Mouse (Mus musculus) thymus, postnatal 4 days (tissue): Measurements from ENCODE around the gene Ccnb1.
"Not testable (repeated sequence)": the region's sequence is repeated elsewhere in the genome, so short reads cannot be mapped to it uniquely, and the experiment has no call there.

ENCODE experiments used
- DNase-seq: peaks from one replicate; pipeline ENCODE4 v3.0.0; 2021

The Ccnb1 gene

DNA sequence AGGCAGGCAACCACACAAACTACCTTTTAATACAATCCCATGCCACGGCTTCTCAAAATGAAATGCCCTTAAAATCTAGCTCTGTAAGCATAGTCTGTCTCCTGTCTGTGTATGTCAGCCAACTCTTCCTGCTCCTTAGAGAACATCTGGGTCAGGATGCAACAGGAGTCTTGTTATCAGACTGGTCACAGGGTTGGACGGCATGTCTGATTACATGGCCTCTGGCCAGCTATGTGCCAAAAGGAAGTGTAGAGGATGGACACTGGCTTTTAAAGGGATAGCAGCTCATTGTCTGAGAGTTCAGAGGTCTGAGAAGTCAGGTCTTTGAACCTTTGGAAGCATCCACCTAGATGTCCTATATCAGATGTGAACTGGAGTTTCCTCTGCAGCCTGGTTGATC lies 31.0 kb downstream of the Ccnb1 start:
- DNase-seq = no peak

- DNase-seq = no peak
These were observed 32.2 kb downstream of the Ccnb1 start for GRCm38 (mm10) chr13:100754186-100754585.

- no peak for DNase-seq
These were observed 33.4 kb downstream of the Ccnb1 start for GRCm38 (mm10) chr13:100753011-100753410.

GRCm38 (mm10) chr13:100752529-100752928 lies 33.8 kb downstream of the Ccnb1 start:
- DNase-seq = no peak

DNA sequence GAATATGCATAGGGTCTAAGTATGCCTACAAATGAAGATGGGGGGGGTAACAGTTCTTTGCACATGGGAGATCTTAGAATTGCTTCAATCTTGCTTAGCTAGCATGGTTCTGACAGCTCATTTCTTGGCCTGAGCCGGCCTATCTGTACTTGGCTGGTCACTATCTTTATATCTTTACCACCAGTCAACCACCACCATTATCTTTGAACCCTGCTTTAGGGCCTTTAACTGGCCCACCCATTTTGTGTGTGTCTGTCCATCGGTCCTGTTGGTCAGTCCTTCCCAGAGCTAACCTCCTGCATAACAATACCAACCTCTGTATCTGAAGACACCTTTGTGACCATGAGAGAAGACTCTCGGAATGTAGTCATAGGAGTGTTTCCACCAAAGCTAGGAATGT lies 35.0 kb downstream of the Ccnb1 start:
- DNase-seq = no peak

GRCm38 (mm10) chr13:100750799-100751198 lies 35.6 kb downstream of the Ccnb1 start:
- no peak for DNase-seq

GRCm38 (mm10) chr13:100748638-100749037 lies 37.7 kb downstream of the Ccnb1 start:
- no peak for DNase-seq

GRCm38 (mm10) chr13:100746090-100746489 lies 40.3 kb downstream of the Ccnb1 start:
- DNase-seq = no peak

DNA sequence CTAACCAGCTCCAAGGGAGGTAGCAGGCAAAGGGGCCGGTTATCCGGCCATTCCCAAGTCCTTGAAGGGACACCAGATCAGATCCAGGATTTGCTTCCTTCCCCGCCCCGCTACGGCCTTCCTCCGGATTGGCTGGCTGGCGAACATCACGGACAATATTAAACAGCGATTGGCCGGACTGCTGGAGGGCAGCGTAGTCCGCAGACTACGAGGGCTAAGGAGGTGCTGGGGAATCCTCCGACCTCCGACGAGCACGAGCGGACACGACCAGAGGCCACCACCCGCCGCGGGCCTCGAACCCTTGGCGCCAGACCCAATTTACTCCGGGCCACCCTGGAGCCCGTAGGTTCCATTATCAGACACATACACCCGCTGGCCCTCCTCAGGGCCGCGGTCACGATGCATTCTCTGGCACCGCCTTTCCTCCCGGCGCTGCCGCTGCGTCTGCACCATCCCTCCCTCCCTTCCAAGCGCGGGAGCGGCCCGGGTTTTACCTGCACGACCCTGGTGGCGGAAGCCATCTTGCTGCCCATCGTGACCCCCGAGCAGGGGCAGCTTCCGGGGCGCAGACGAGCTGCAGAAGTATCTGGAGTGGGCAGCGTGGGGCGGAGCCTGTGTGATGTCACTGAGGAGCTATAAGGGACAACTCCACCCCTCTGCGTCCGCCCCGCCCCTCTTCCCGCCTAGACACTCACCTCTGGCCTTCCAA lies 42.2 kb downstream of the Ccnb1 start, which contains the start of gene Mrps36:
TSS of gene Mrps36 (minus strand) at position 624 of the 709 bp plus-strand sequence.
- DNase-seq = peak; percentile 96

GRCm38 (mm10) chr13:100743346-100744035 lies 42.9 kb downstream of the Ccnb1 start:
- no peak for DNase-seq

DNA sequence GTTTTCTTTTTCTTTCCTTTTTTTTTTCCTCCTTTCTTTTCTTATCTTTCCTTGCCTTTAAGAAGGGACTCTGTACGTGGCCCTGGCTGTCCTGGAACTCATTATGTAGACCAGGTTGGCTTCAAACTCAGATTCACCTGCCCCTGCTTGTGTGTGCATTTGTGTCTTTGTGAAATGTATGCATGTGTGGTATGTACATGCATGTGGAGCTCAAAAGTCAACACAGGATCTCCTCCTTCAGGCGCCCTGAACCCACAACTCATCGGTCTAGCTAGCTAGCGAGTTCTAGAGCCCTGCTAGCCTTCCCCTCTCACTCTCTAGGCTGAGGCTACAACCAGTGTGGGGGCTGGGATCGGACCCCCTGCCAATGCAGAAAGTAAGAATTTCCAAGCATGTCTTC lies 43.5 kb downstream of the Ccnb1 start:
- DNase-seq = no peak

- no peak for DNase-seq
These were observed 53.6 kb downstream of the Ccnb1 start for GRCm38 (mm10) chr13:100732756-100733155.

- not testable (repeated sequence) for DNase-seq
These were observed 54.8 kb downstream of the Ccnb1 start for GRCm38 (mm10) chr13:100731462-100732046.

GRCm38 (mm10) chr13:100730861-100731176 lies 55.6 kb downstream of the Ccnb1 start, which contains the start of gene Cdk7:
Gene Cdk7, minus strand, starts transcription at chr13:100730939.
- DNase-seq = peak; percentile 94

- peak; percentile 25 for DNase-seq
These were observed 56.1 kb downstream of the Ccnb1 start for GRCm38 (mm10) chr13:100730153-100730860.
